In the genomic region with DNA sequence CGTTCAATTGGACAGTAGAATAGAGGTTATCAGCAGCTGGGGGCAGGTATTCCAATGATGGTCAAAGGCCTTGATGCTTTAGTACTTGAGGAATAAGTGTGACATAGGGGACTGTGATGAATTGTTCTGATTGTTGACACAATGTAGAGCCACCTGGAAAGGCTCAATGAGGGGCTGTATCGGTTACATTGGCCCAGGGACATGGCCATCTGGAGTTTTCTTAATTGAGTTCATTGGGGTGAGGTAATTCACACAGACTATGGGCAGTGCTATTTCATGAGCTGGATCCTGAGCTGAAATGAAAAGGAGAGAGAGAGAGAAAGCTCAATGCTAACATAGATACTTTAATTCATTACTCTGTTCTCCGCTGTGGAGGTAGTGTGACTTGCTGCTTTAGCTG, we compare ENCODE assay signal across 24 mouse cellular contexts. TPM values are rescaled to one million over a fixed set of nuclear protein-coding genes. Genes with fewer than 3 reads are reported as not detected.
DNase-seq lines count a peak whose midpoint lies in the region; ATAC-seq and TF ChIP-seq lines count a peak whose summit lies in the region.
"Had no signal": no experiment of that assay in that cellular context is flagged by ENCODE, and none has a peak within 500 bp of the region (broad histone marks: within the 10 kb centered on the region; RNA-seq: fewer than 3 reads in every experiment).

No protein-coding gene starts in this region.

- no peaks in the 10 kb centered on the region for H3K27me3 ChIP-seq in forebrain, embryonic 16.5 days (replicated peaks; ENCODE audit: control insufficient read depth, insufficient read depth, low read length)
- no peaks in the 10 kb centered on the region for H3K27me3 ChIP-seq in forebrain, postnatal 0 days (ENCODE audit: insufficient read depth, low read length)
- no peaks in the 10 kb centered on the region for H3K27me3 ChIP-seq in kidney, postnatal 0 days (ENCODE audit: insufficient read depth, low read length)
- H3K27me3 ChIP-seq: embryonic facial prominence, embryonic 15.5 days; midbrain, embryonic 12.5 days had no signal

- no peak for DNase-seq in cerebellum, adult 9-11 months
- DNase-seq in forebrain, postnatal 0 days, result no peak
- DNase-seq in kidney, postnatal 0 days (ENCODE audit: low spot score), result peak; percentile 53
- no peak for DNase-seq in kidney, adult 18-20 months
- peak; percentile 28 for DNase-seq in forelimb bud, embryonic 11.5 days (ENCODE audit: low read depth, low spot score)
- no peak for DNase-seq in lung, postnatal 25 days (ENCODE audit: low spot score)
- DNase-seq: adrenal gland, postnatal 10 days; embryo, embryonic 11 days; kidney, adult 9 months; kidney, postnatal 4 days; liver, postnatal 0 days; right cerebral cortex, postnatal 14 days; thymus, adult 2 months; thymus, postnatal 4 days had no signal

- H3K4me2 ChIP-seq in forebrain, embryonic 16.5 days (ENCODE audit: low read length), result no peak overlapping the region
- no peak overlapping the region for H3K4me2 ChIP-seq in forebrain, postnatal 0 days (ENCODE audit: low read depth)
- no peak overlapping the region for H3K4me2 ChIP-seq in kidney, postnatal 0 days (ENCODE audit: low read length)
- H3K4me2 ChIP-seq: embryonic facial prominence, embryonic 15.5 days; liver, embryonic 11.5 days; midbrain, embryonic 12.5 days had no signal

- TF ChIP-seq CTCF in forebrain, postnatal 0 days (IDR thresholded peaks at IDR 0.05; ENCODE audit: low read depth), result no peak
- TF ChIP-seq CTCF in kidney, postnatal 0 days (IDR thresholded peaks at IDR 0.05; ENCODE audit: low read depth), result no peak

- no peak overlapping the region for H3K27ac ChIP-seq in forebrain, embryonic 16.5 days (ENCODE audit: low read length)
- H3K27ac ChIP-seq in forebrain, postnatal 0 days (ENCODE audit: low read depth, low read length), result no peak overlapping the region
- no peak overlapping the region for H3K27ac ChIP-seq in kidney, postnatal 0 days
- H3K27ac ChIP-seq: embryonic facial prominence, embryonic 15.5 days; heart, embryonic 10.5 days; hindbrain, embryonic 10.5 days; midbrain, embryonic 12.5 days; stomach, postnatal 0 days had no signal

- H3K9me3 ChIP-seq in forebrain, embryonic 16.5 days (ENCODE audit: control insufficient read depth, low read length), result no peaks in the 10 kb centered on the region
- no peaks in the 10 kb centered on the region for H3K9me3 ChIP-seq in forebrain, postnatal 0 days (ENCODE audit: low read length)
- H3K9me3 ChIP-seq in kidney, postnatal 0 days (replicated peaks; ENCODE audit: low read length), result no peaks in the 10 kb centered on the region
- H3K9me3 ChIP-seq: embryonic facial prominence, embryonic 15.5 days; heart, embryonic 10.5 days; hindbrain, embryonic 10.5 days; midbrain, embryonic 12.5 days had no signal

- no peak overlapping the region for H3K4me3 ChIP-seq in forebrain, embryonic 16.5 days (replicated peaks; ENCODE audit: low read length)
- H3K4me3 ChIP-seq in forebrain, postnatal 0 days (ENCODE audit: low read depth, low read length), result no peak overlapping the region
- H3K4me3 ChIP-seq in kidney, postnatal 0 days (replicated peaks; ENCODE audit: low read depth, low read length), result no peak overlapping the region
- H3K4me3 ChIP-seq: embryonic facial prominence, embryonic 15.5 days; heart, embryonic 10.5 days; hindbrain, embryonic 10.5 days; midbrain, embryonic 12.5 days had no signal

- H3K9ac ChIP-seq in forebrain, embryonic 16.5 days (replicated peaks; ENCODE audit: low read depth, low read length), result no peak overlapping the region
- H3K9ac ChIP-seq in forebrain, postnatal 0 days, result no peak overlapping the region
- no peak overlapping the region for H3K9ac ChIP-seq in kidney, postnatal 0 days (ENCODE audit: low read depth, low read length)
- H3K9ac ChIP-seq: embryonic facial prominence, embryonic 15.5 days; liver, postnatal 0 days; midbrain, embryonic 12.5 days had no signal

- H3K36me3 ChIP-seq in forebrain, embryonic 16.5 days (ENCODE audit: control insufficient read depth, insufficient read depth), result no peaks in the 10 kb centered on the region
- no peaks in the 10 kb centered on the region for H3K36me3 ChIP-seq in forebrain, postnatal 0 days (ENCODE audit: insufficient read depth)
- H3K36me3 ChIP-seq in kidney, postnatal 0 days (ENCODE audit: insufficient read depth, low read length), result no peaks in the 10 kb centered on the region
- H3K36me3 ChIP-seq: embryonic facial prominence, embryonic 15.5 days; heart, embryonic 10.5 days; hindbrain, embryonic 10.5 days; midbrain, embryonic 12.5 days had no signal

- ATAC-seq in cerebellum, adult (ENCODE audit: insufficient number of reproducible peaks, low FRiP score, low TSS enrichment), result 0 out of 2 replicates have a peak, but pooled peaks have one; percentile 58
- 0 out of 2 replicates have a peak, but pooled peaks have one; percentile 57 for ATAC-seq in forebrain, embryonic 16.5 days
- ATAC-seq in forebrain, postnatal 0 days, result no peak
- ATAC-seq in kidney, postnatal 0 days (replicated peaks; ENCODE audit: low FRiP score, low read depth), result no peak
- ATAC-seq: inflammation-experienced regulatory T-cells, adult 6 months; liver, postnatal 0 days; lung, postnatal 0 days had no signal

- WGBS in forebrain, embryonic 16.5 days, result 58% methylated on average over 3 of the region's 3 CpGs
- 52% methylated on average over 3 of the region's 3 CpGs for WGBS in forebrain, postnatal 0 days
- 46% methylated on average over 3 of the region's 3 CpGs for WGBS in kidney, postnatal 0 days

- no peaks in the 10 kb centered on the region for H3K4me1 ChIP-seq in forebrain, embryonic 16.5 days (replicated peaks; ENCODE audit: control insufficient read depth, insufficient read depth, low read length)
- no peaks in the 10 kb centered on the region for H3K4me1 ChIP-seq in forebrain, postnatal 0 days (ENCODE audit: insufficient read depth)
- no peaks in the 10 kb centered on the region for H3K4me1 ChIP-seq in kidney, postnatal 0 days (replicated peaks; ENCODE audit: insufficient read depth, low read length)
- H3K4me1 ChIP-seq: embryonic facial prominence, embryonic 15.5 days; heart, embryonic 10.5 days; hindbrain, embryonic 10.5 days; midbrain, embryonic 12.5 days had no signal

RNA-seq across cellular contexts. Expression of gene Rsad2, which starts 18.3 kb away (rescaled TPM):
- 0.36 and 0.56 TPM in 2 replicates for polyA plus RNA-seq in forebrain, embryonic 16.5 days (2015; fragmentation: Nextera tagmentation; extraction: Ambion mirVana)
- total RNA-seq in forebrain, postnatal 0 days (2014; rRNA removed), result 1.1 TPM in 2 replicates
- 0.91 and 1.7 TPM in 2 replicates for polyA plus RNA-seq in forebrain, postnatal 0 days (2015; fragmentation: Nextera tagmentation; extraction: Ambion mirVana)
- 36.2 and 39.0 TPM in 2 replicates for polyA plus RNA-seq in kidney, postnatal 0 days (2015; fragmentation: Nextera tagmentation; extraction: Ambion mirVana)

RNA-seq across cellular contexts. Expression of gene Rnf144a, which starts 22.9 kb away (rescaled TPM):
- 38.2 and 38.9 TPM in 2 replicates for polyA plus RNA-seq in forebrain, embryonic 16.5 days (2015; fragmentation: Nextera tagmentation; extraction: Ambion mirVana)
- 27.4 and 39.1 TPM in 2 replicates for total RNA-seq in forebrain, postnatal 0 days (2014; rRNA removed)
- 16.4 and 23.1 TPM in 2 replicates for polyA plus RNA-seq in forebrain, postnatal 0 days (2015; fragmentation: Nextera tagmentation; extraction: Ambion mirVana)
- polyA plus RNA-seq in kidney, postnatal 0 days (2015; fragmentation: Nextera tagmentation; extraction: Ambion mirVana), result 19.2 and 21.7 TPM in 2 replicates

RNA-seq across cellular contexts. Expression of gene Cmpk2, which starts 31.1 kb away (rescaled TPM):
- 12.4 and 16.6 TPM in 2 replicates for polyA plus RNA-seq in forebrain, embryonic 16.5 days (2015; fragmentation: Nextera tagmentation; extraction: Ambion mirVana)
- 23.1 and 25.1 TPM in 2 replicates for total RNA-seq in forebrain, postnatal 0 days (2014; rRNA removed)
- 18.2 and 21.0 TPM in 2 replicates for polyA plus RNA-seq in forebrain, postnatal 0 days (2015; fragmentation: Nextera tagmentation; extraction: Ambion mirVana)
- 13.4 and 15.7 TPM in 2 replicates for polyA plus RNA-seq in kidney, postnatal 0 days (2015; fragmentation: Nextera tagmentation; extraction: Ambion mirVana)

Comparison
In these comparisons a context has a peak if more than half of its experiments do, and no peak if none do; other contexts are left out.
1. ATAC-seq: peak in cerebellum, adult (single experiment) and forebrain, embryonic 16.5 days (single experiment); none in forebrain, postnatal 0 days (single experiment) and kidney, postnatal 0 days (single experiment).
2. DNase-seq: peak in kidney, postnatal 0 days (single experiment) and forelimb bud, embryonic 11.5 days (single experiment); none in cerebellum, adult 9-11 months (single experiment), forebrain, postnatal 0 days (single experiment), kidney, adult 18-20 months (single experiment) and lung, postnatal 25 days (single experiment).
3. RNA of gene Rsad2, which starts 18.3 kb away (polyA plus RNA-seq): 36.2 to 39.0 TPM in kidney, postnatal 0 days; 0.91 to 1.7 TPM in forebrain, postnatal 0 days and 0.36 to 0.56 TPM in forebrain, embryonic 16.5 days; every median in the first group is over 10 times any median in the second.